Mouse (Mus musculus): ENCODE measurements at regions not wholly inside any gene's neighbourhood (a gene's known extent, or its start where the extent isn't known, plus 50 kb on each side); places are given as distances from the start of the nearest gene placed in this dataset.
"Not testable (repeated sequence)": the region's sequence is repeated elsewhere in the genome, so short reads cannot be mapped to it uniquely, and the experiment has no call there.

DNA sequence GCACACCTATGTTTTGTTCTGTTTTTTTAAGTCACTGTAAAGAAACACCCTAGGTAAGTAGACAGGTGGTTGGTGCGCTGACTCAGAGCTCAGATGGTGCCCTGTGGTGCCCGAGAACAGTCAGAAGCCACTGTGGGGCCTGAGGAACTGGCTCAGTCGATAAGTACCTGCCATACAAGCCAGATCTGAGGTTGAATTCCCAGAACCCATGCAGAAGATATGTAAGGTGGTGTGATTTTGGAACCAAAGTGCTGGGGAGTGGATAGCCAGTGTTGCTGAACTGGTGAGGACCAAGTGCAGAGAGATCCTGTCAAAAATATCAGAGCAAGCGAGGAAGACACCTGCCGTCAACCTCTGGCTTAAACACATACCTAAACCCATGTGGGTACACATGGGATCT is 65.4 kb downstream of the Chst1 start:
- DNase-seq (ENCODE audit: low spot score): no peak

DNA sequence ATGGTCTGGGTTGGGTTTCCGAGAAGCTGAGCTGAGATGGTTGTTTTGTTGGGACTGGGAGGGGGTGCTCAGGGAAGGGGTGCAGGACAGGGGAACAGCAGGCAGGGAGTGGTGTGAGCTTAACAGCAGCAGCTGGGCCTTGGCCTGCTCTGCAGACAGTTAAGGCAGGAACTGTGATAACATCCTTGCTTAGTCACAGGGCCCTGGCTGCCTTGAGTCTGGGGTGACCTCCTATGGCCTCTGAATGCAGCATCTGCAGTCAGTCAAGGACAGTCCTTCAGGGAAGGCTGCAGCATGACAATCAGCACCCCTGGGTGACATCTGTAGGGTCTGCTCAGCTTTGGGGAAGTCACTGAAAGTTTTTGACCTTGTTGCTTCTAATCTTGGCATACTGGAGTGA is 67.7 kb downstream of the Chst1 start:
- DNase-seq (ENCODE audit: low spot score): no peak

- no peak for DNase-seq (ENCODE audit: low spot score)
Observed at GRCm38 (mm10) chr2:92667756-92668155, 68.2 kb downstream of the Chst1 start.

- not testable (repeated sequence) for DNase-seq (ENCODE audit: low spot score)
Observed at GRCm38 (mm10) chr2:92669431-92670081, 70.0 kb downstream of the Chst1 start.

DNA sequence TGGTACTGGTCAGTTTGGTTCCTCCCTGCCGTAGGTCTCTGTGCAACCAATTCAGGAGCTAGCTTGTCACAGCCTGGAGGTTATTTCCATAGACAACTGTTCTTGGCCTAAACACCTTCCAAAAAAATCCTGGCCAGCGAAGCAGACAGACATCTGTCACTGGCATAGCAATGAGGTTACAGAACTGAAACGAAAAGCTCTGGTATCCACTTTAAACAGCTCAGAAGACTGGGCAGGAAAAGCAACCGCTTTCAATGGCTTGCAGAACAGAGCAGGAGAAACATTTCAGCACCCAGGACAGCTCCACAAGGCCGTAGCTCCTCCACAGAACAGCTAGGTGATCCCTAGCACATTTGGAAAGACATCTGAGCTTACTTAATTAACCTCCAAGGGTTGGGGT is 72.1 kb downstream of the Chst1 start:
- no peak for DNase-seq (ENCODE audit: low spot score)

GRCm38 (mm10) chr2:92672106-92672505 is 72.6 kb downstream of the Chst1 start:
- DNase-seq (ENCODE audit: low spot score): no peak

- DNase-seq (ENCODE audit: low spot score): no peak
Observed at GRCm38 (mm10) chr2:92673064-92673813, 73.7 kb downstream of the Chst1 start.

- no peak for DNase-seq (ENCODE audit: low spot score)
Observed at GRCm38 (mm10) chr2:92673931-92674330, 74.4 kb downstream of the Chst1 start.

GRCm38 (mm10) chr2:92675247-92675646 is 75.7 kb downstream of the Chst1 start:
- DNase-seq (ENCODE audit: low spot score): no peak

- DNase-seq (ENCODE audit: low spot score): no peak
Observed at GRCm38 (mm10) chr2:92678276-92678930, 78.9 kb downstream of the Chst1 start.

GRCm38 (mm10) chr2:92678999-92679704 is 79.6 kb downstream of the Chst1 start:
- no peak for DNase-seq (ENCODE audit: low spot score)

- DNase-seq (ENCODE audit: low spot score): no peak
Observed at GRCm38 (mm10) chr2:92682256-92682655, 82.7 kb downstream of the Chst1 start.

- DNase-seq (ENCODE audit: low spot score): no peak
Observed at GRCm38 (mm10) chr2:92687702-92688101, 88.2 kb downstream of the Chst1 start.

DNA sequence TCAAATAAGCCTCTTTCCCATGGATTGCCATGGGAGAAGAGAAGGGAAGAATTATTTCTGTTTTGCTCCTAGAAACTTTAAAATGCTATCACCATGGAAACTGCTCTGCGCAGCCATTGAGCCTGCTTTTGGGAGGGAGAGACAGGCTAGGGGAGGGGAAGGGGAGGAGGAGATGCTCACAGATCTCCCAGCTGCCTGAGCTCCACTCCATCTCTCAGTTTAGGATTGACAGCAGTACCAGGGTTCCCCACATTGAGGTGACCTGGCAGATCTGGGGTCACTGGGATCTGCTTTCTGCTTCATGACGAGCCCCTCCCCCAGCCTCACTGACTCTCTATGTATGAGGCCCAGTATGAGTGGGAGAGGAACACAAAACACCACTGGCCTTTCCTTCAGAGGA is 89.7 kb downstream of the Chst1 start:
- DNase-seq (ENCODE audit: low spot score): no peak

DNA sequence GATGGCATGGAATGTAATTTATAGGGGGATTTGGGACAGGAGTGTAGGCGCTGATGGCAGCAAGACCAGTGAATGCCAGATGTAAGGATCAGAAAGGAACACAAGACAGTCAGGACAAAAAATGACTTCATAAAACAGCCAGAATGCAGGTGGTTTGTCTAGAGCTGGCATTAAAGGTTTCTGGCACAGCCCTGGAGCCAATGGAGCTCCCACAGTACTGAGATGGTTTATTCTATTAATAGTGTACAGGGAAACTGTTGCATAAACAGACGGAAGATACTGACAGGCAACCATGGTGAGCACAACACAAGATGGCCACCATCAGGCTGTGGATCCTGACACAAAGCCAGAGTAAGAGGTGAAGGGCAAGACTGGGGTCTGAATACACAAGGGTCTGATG is 90.8 kb downstream of the Chst1 start:
- DNase-seq (ENCODE audit: low spot score): no peak

DNA sequence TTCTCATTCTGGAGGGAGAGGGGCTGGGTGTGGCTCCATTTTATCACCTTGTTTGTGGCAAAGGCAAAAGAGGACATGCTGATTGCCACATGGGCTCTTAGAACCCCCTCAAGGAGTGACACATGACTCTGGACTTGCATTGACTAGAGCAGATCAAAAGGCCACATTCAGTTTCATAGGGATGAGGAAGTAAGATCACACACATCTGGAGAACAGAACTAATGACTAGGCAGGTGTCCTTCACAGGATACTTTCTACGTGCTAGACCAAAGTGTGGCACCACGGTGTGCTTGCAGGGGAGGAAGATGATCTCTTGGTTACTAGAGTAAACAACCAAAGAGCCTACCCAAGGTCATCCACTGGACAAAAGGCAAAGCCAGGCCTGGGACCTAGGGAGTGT is 91.9 kb downstream of the Chst1 start:
- DNase-seq (ENCODE audit: low spot score): no peak

DNA sequence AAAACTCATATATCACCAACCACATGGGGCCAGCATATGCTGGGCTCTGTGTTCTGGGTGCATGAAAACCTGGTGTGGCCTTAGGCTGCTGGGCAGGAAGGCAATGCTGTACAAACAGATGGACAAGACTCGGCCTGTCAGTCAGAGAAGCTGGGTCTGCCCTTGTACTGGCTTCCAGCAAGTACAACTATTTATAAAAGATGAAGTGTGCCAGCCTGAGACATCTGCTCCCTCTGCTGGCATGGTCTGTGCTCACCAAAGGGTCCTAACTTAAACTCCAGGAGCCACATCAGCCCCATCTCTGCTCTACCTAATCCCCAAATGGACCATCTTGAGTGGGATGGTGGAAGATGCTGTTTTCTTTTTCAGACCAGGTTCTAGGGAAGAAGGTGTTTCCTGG is 93.1 kb downstream of the Chst1 start:
- no peak for DNase-seq (ENCODE audit: low spot score)

DNA sequence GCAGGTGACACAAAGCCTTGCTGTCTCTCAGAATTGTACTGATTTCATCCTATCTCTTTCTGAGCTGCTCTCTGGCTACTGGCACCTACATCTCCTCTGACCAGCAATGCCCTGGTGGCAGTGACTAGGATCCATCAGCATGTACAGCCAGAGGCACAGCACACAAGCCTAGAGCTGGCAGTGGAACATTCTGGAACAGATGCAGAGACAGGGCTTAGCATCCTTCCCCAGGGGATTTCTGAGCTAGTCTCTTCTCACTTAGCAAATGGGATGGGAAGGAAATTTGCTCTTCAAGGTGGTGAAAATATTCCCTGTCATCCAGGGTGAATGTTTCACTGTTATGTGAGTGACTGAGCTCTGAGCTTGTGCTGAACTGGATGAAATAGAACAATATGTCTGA is 93.5 kb downstream of the Chst1 start:
- DNase-seq (ENCODE audit: low spot score): no peak

GRCm38 (mm10) chr2:92694797-92695196 is 95.3 kb downstream of the Chst1 start:
- DNase-seq (ENCODE audit: low spot score): no peak

- DNase-seq (ENCODE audit: low spot score): no peak
Observed at GRCm38 (mm10) chr2:92695869-92696268, 96.4 kb downstream of the Chst1 start.

DNA sequence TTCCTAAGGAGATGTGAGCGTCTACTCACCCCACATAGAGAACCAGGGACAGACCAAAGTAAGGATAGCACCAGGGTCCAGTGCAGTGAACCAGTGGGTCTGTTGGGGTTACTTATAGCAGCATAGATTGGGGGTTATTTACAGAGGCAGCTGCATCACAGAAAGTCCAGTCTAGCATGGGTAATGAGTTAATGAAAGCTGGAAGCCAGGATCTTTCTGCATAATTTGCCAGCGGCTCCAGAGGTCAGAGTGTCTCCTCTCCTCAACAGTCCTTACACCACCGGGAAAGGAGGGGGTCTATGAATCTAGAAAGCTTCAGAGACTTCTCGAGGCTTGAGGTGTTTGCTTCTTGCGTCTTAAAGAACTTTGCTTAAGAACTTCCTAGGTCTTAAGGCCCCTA is 98.2 kb downstream of the Chst1 start:
- DNase-seq (ENCODE audit: low spot score): no peak

- DNase-seq (ENCODE audit: low spot score): no peak
Observed at GRCm38 (mm10) chr2:92699360-92699759, 99.9 kb downstream of the Chst1 start.

GRCm38 (mm10) chr2:92704035-92704434 is 104.5 kb downstream of the Chst1 start:
- no peak for DNase-seq (ENCODE audit: low spot score)
